Mouse (Mus musculus) MEL (cell line): ENCODE measurements around the gene Ogfod2. TPM values are rescaled to one million over a fixed set of nuclear protein-coding genes. Genes with fewer than 3 reads are reported as not detected.

Experiments used
- DNase-seq: peaks from one replicate; pipeline ENCODE4 v3.0.0; 2011; ENCODE audit warnings: low read depth, low spot score
- H3K27ac ChIP-seq: 2 replicates; pipeline ENCODE4 v1.5.1; 2012; ENCODE audit warnings: low read depth, mild to moderate bottlenecking, control low read depth, low read length, moderate library complexity; ENCODE audit not compliant: control insufficient read depth
- H3K27me3 ChIP-seq, 2 experiments: fragments of 150-350 bp in 1 of 2; sonication (generic) in 1 of 2; 2 replicates each; pipeline ENCODE4 v1.6.1; 2012; ENCODE audit warnings: low read length in 2 of 2, mild to moderate bottlenecking in 2 of 2, improper control_type of control experiment in 1 of 2, moderate library complexity in 1 of 2; ENCODE audit not compliant: insufficient read depth in 2 of 2, control insufficient read depth in 1 of 2
- H3K36me3 ChIP-seq, 2 experiments: 2 replicates each; pipeline ENCODE4 v1.6.1; 2012 to 2014; ENCODE audit warnings: low read length in 2 of 2, improper control_type of control experiment in 1 of 2, inconsistent platforms in 1 of 2, mild to moderate bottlenecking in 1 of 2; ENCODE audit not compliant: insufficient read depth in 2 of 2, control insufficient read depth in 1 of 2
- H3K4me1 ChIP-seq, 2 experiments: fragments of 150-350 bp in 1 of 2; sonication (generic) in 1 of 2; 2 replicates each; pipeline ENCODE4 v1.6.1; 2012; ENCODE audit warnings: low read length in 2 of 2, improper control_type of control experiment in 1 of 2, mild to moderate bottlenecking in 1 of 2; ENCODE audit not compliant: insufficient read depth in 2 of 2, control insufficient read depth in 1 of 2
- H3K4me3 ChIP-seq, 2 experiments: fragments of 150-350 bp in 1 of 2; sonication (generic) in 1 of 2; 2 replicates each; pipeline ENCODE4 v1.5.1; 2012; ENCODE audit warnings: low read depth in 2 of 2, low read length in 2 of 2, mild to moderate bottlenecking in 2 of 2, moderate library complexity in 2 of 2, control low read depth in 1 of 2, improper control_type of control experiment in 1 of 2; ENCODE audit not compliant: control insufficient read depth in 1 of 2, insufficient read depth in 1 of 2
- H3K79me2 ChIP-seq: 2 replicates; pipeline ENCODE4 v1.6.1; 2012; ENCODE audit warnings: mild to moderate bottlenecking, low read length, moderate library complexity; ENCODE audit not compliant: control insufficient read depth, poor library complexity, insufficient read depth
- H3K9ac ChIP-seq: 2 replicates; pipeline ENCODE4 v1.6.1; 2012; ENCODE audit warnings: low read depth, mild to moderate bottlenecking, control low read depth, low read length, moderate library complexity; ENCODE audit not compliant: control insufficient read depth, poor library complexity, severe bottlenecking
- H3K9me3 ChIP-seq: fragments of 150-350 bp; sonication (generic); replicated peaks from 2 replicates; pipeline ENCODE4 v1.6.1; 2012; ENCODE audit warnings: mild to moderate bottlenecking, low read length, improper control_type of control experiment, moderate library complexity; ENCODE audit not compliant: insufficient read depth
- BHLHE40 ChIP-seq: IDR thresholded peaks from 2 replicates; pipeline ENCODE4 v1.6.1; 2012; ENCODE audit warnings: low read depth, mild to moderate bottlenecking, inconsistent platforms, low read length, improper control_type of control experiment, borderline replicate concordance
- CHD1 ChIP-seq: IDR thresholded peaks from 2 replicates; pipeline ENCODE4 v1.6.1; 2012; ENCODE audit warnings: low read depth, mild to moderate bottlenecking, inconsistent platforms, low read length, improper control_type of control experiment
- E2F4 ChIP-seq: IDR thresholded peaks from 2 replicates; pipeline ENCODE4 v1.6.1; 2011; ENCODE audit warnings: low read depth, low read length, improper control_type of control experiment, borderline replicate concordance
- ELF1 ChIP-seq: IDR thresholded peaks from 2 replicates; pipeline ENCODE4 v1.6.1; 2014; ENCODE audit warnings: low read depth, mild to moderate bottlenecking, inconsistent platforms, low read length, improper control_type of control experiment, moderate library complexity
- EP300 ChIP-seq, 2 experiments: IDR thresholded peaks; 2 replicates each; pipeline ENCODE4 v1.6.1; 2011; ENCODE audit warnings: improper control_type of control experiment in 2 of 2, low read length in 2 of 2, low read depth in 1 of 2, mild to moderate bottlenecking in 1 of 2
- ETS1 ChIP-seq: IDR thresholded peaks from 2 replicates; pipeline ENCODE4 v1.6.1; 2012; ENCODE audit warnings: low read depth, mild to moderate bottlenecking, inconsistent platforms, low read length, improper control_type of control experiment, moderate library complexity
- GABPA ChIP-seq: IDR thresholded peaks from 2 replicates; pipeline ENCODE4 v1.6.1; 2012; ENCODE audit warnings: low read depth, mild to moderate bottlenecking, inconsistent platforms, low read length, improper control_type of control experiment, moderate library complexity
- GATA1 ChIP-seq: IDR thresholded peaks from 2 replicates; pipeline ENCODE4 v1.6.1; 2011; ENCODE audit warnings: low read depth, low read length, improper control_type of control experiment
- HCFC1 ChIP-seq: IDR thresholded peaks from 2 replicates; pipeline ENCODE4 v1.6.1; 2012; ENCODE audit warnings: low read depth, mild to moderate bottlenecking, inconsistent platforms, low read length, improper control_type of control experiment, moderate library complexity
- JUND ChIP-seq: IDR thresholded peaks from 2 replicates; pipeline ENCODE4 v1.6.1; 2011; ENCODE audit warnings: low read depth, mild to moderate bottlenecking, improper control_type of control experiment, low read length
- KAT2A ChIP-seq: conservative IDR thresholded peaks from 2 replicates; pipeline ENCODE4 v1.6.1; 2012; ENCODE audit warnings: low read depth, low read length, improper control_type of control experiment, inconsistent platforms
- MAFK ChIP-seq: IDR thresholded peaks from 2 replicates; pipeline ENCODE4 v1.6.1; 2011; ENCODE audit warnings: low read depth, mild to moderate bottlenecking, low read length, improper control_type of control experiment, borderline replicate concordance
- MAX ChIP-seq: IDR thresholded peaks from 2 replicates; pipeline ENCODE4 v1.6.1; 2011; ENCODE audit warnings: low read length, improper control_type of control experiment
- MEF2A ChIP-seq: IDR thresholded peaks from 2 replicates; pipeline ENCODE4 v1.6.1; 2014; ENCODE audit warnings: low read depth, mild to moderate bottlenecking, inconsistent platforms, low read length, improper control_type of control experiment; ENCODE audit not compliant: poor library complexity, insufficient replicate concordance, severe bottlenecking; ENCODE audit errors: extremely low read depth
- MXI1 ChIP-seq: IDR thresholded peaks from 2 replicates; pipeline ENCODE4 v1.6.1; 2011; ENCODE audit warnings: mild to moderate bottlenecking, low read depth, low read length, improper control_type of control experiment
- MYB ChIP-seq: IDR thresholded peaks from 2 replicates; pipeline ENCODE4 v1.6.1; 2011; ENCODE audit warnings: mild to moderate bottlenecking, low read depth, low read length, improper control_type of control experiment
- MYC ChIP-seq: IDR thresholded peaks from 2 replicates; pipeline ENCODE4 v1.6.1; 2011; ENCODE audit warnings: low read depth, mild to moderate bottlenecking, low read length, improper control_type of control experiment, moderate library complexity
- NELFE ChIP-seq: IDR thresholded peaks from 2 replicates; pipeline ENCODE4 v1.6.1; 2011; ENCODE audit warnings: low read depth, low read length, improper control_type of control experiment
- NRF1 ChIP-seq: IDR thresholded peaks from 2 replicates; pipeline ENCODE4 v1.6.1; 2014; ENCODE audit warnings: low read depth, mild to moderate bottlenecking, inconsistent platforms, low read length, improper control_type of control experiment, moderate library complexity; ENCODE audit not compliant: poor library complexity, insufficient read depth, severe bottlenecking
- POLR2A ChIP-seq, 2 experiments: IDR thresholded peaks; 2 replicates each; pipeline ENCODE4 v1.6.1; 2011 to 2012; ENCODE audit warnings: low read length in 2 of 2, mild to moderate bottlenecking in 2 of 2, control low read depth in 1 of 2, improper control_type of control experiment in 1 of 2, low read depth in 1 of 2, moderate library complexity in 1 of 2; ENCODE audit not compliant: control insufficient read depth in 1 of 2, insufficient read depth in 1 of 2, poor library complexity in 1 of 2
- POLR2AphosphoS2 ChIP-seq: IDR thresholded peaks from 2 replicates; pipeline ENCODE4 v1.6.1; 2011; ENCODE audit warnings: low read length, improper control_type of control experiment
- RCOR1 ChIP-seq: IDR thresholded peaks from 2 replicates; pipeline ENCODE4 v1.6.1; 2012; ENCODE audit warnings: low read depth, mild to moderate bottlenecking, inconsistent platforms, low read length, improper control_type of control experiment
- SIN3A ChIP-seq: IDR thresholded peaks from 2 replicates; pipeline ENCODE4 v1.6.1; 2012; ENCODE audit warnings: low read length, improper control_type of control experiment, inconsistent platforms
- SMC3 ChIP-seq: IDR thresholded peaks from 2 replicates; pipeline ENCODE4 v1.6.1; 2011; ENCODE audit warnings: low read depth, low read length, improper control_type of control experiment
- TBP ChIP-seq: IDR thresholded peaks from 2 replicates; pipeline ENCODE4 v1.8.0; 2011; ENCODE audit warnings: low read depth, low read length, improper control_type of control experiment
- USF1 ChIP-seq: IDR thresholded peaks from 2 replicates; pipeline ENCODE4 v1.6.1; 2014; ENCODE audit warnings: low read depth, mild to moderate bottlenecking, inconsistent platforms, low read length, improper control_type of control experiment, moderate library complexity
- USF2 ChIP-seq, 2 experiments: IDR thresholded peaks; 2 replicates each; pipeline ENCODE4 v1.6.1; 2011 to 2012; ENCODE audit warnings: improper control_type of control experiment in 2 of 2, low read length in 2 of 2, borderline replicate concordance in 1 of 2, inconsistent platforms in 1 of 2, low read depth in 1 of 2, mild to moderate bottlenecking in 1 of 2; ENCODE audit not compliant: insufficient read depth in 1 of 2
- ZC3H11A ChIP-seq: IDR thresholded peaks from 2 replicates; pipeline ENCODE4 v1.6.1; 2012; ENCODE audit warnings: low read depth, mild to moderate bottlenecking, inconsistent platforms, low read length, improper control_type of control experiment
- ZKSCAN1 ChIP-seq: IDR thresholded peaks from 2 replicates; pipeline ENCODE4 v1.6.1; 2012; ENCODE audit warnings: low read depth, mild to moderate bottlenecking, inconsistent platforms, low read length, improper control_type of control experiment, moderate library complexity
- ZMIZ1 ChIP-seq: IDR thresholded peaks from 2 replicates; pipeline ENCODE4 v1.6.1; 2012; ENCODE audit warnings: low read depth, mild to moderate bottlenecking, inconsistent platforms, low read length, improper control_type of control experiment, moderate library complexity
- ZNF384 ChIP-seq: IDR thresholded peaks from 2 replicates; pipeline ENCODE4 v1.6.1; 2012; ENCODE audit warnings: low read depth, mild to moderate bottlenecking, inconsistent platforms, low read length, improper control_type of control experiment
- polyA plus RNA-seq, 2 experiments: library from polyadenylated mRNA; stranded (reverse) in 1 of 2; unstranded in 1 of 2; fragments of >175 nt in 1 of 2; fragments of >200 nt in 1 of 2; gene quantifications; 2 replicates each; pipeline versions ENCODE4 v1.2.1 to v1.2.4; 2012; ENCODE audit warnings: low replicate concordance in 2 of 2, low read depth in 1 of 2; ENCODE audit not compliant: insufficient read length in 2 of 2, insufficient read depth in 1 of 2, missing spikeins in 1 of 2
- total RNA-seq: library from RNA; depleted of rRNA; stranded (reverse); fragments of 300-350 nt; gene quantifications from 2 replicates; pipeline ENCODE4 v1.2.3, GENCODE M21; 2012

Ogfod2 gene
- total and polyA plus RNA-seq, 3 experiments: 39.8 to 51.2 TPM; not detected in 1

DNA sequence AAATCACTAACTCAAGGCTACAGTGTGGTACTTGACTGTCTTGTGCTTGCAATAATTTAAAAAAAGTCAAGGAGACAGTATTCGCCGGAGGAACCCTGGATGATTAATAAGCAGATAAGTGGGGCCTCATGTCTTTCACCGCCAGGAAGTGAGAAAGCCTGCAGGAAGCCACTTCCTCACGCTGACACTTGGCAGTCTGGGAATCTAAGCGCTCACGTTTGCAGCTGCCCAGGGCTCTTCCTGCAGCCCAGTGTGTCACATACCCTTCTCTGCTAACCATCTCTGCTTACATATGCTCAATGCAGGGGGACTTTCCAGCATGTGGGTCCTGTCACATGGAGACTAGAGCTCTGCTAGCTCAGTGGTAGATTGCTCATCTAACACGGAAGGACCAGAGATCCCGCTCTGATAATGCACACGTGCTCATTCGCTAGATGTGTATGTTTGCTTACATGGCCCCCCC lies 37.2 kb upstream of the Ogfod2 start:
- no peaks in the 10 kb centered on the region for H3K27me3 ChIP-seq
- H3K4me1 ChIP-seq: peaks cover 5 to 14% of the 10 kb centered on the region in 2 experiments
- no peak overlapping the region; a peak in 1 of 4 replicates for H3K4me3 ChIP-seq
- peak overlapping the region; percentile 58 for H3K9ac ChIP-seq
- H3K36me3 ChIP-seq: peaks cover 0 to 11% of the 10 kb centered on the region in 2 experiments; a peak in 2 of 4 replicates
- TF ChIP-seq USF2 (IDR thresholded peaks at IDR 0.05; ENCODE audit: borderline replicate concordance in 1 of 2, insufficient read depth in 1 of 2, low read depth in 1 of 2, low read length in 2 of 2) (no peak), ELF1 (peak; percentile 58), USF1 (peak; percentile 69), NRF1 (no peak), RCOR1 (0 out of 2 replicates have a peak, but pooled peaks have one; percentile 32), TBP (peak; percentile 67), POLR2A (IDR thresholded peaks at IDR 0.05; ENCODE audit: control insufficient read depth in 1 of 2, insufficient read depth in 1 of 2, low read depth in 1 of 2, low read length in 2 of 2, poor library complexity in 1 of 2) (peak in 1 of 2 experiments; percentile 67; a peak in 2 of 4 replicates), HCFC1 (no peak), MAX (peak; percentile 90), BHLHE40 (peak; percentile 70; the same call in 1 of the 2 replicates), ZNF384 (peak; percentile 76), JUND (no peak), GATA1 (peak; percentile 57), ETS1 (peak; percentile 70), MEF2A (no peak), NELFE (peak; percentile 42; the same call in 1 of the 2 replicates), EP300 (IDR thresholded peaks at IDR 0.05; ENCODE audit: low read depth in 1 of 2, low read length in 2 of 2) (peak; percentile 23 to 58; a peak in 2 of 4 replicates), SMC3 (no peak), MXI1 (peak; percentile 76; the same call in 1 of the 2 replicates), MYC (peak; percentile 88), SIN3A (peak; percentile 65; the same call in 1 of the 2 replicates)
- peak overlapping the region; percentile 86 for H3K27ac ChIP-seq
- no peaks in the 10 kb centered on the region; the same call in 1 of the 2 replicates for H3K79me2 ChIP-seq
- H3K9me3 ChIP-seq: no peaks in the 10 kb centered on the region
- peak; percentile 78 for DNase-seq

DNA sequence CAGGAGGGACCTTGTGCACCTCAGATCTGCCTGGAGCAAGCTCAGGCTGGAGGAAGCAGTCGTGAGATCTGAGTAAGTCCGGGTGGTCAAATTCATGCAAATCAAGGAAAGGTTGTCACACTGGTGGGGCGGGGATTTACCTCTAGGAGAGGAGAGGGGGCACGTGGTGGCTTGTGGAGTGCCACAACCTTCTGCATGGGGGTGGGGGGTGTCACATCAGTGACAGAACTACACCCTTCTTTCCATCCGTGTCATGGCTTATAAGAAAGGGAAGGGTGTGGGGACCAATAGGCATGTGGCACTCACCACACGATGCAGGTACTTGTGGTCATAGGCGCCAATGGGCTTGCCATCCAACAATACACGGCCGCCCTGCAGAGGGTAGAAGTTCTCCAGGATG lies 36.4 kb upstream of the Ogfod2 start:
- Histone ChIP-seq H3K9me3 (no peaks in the 10 kb centered on the region), H3K4me3 (no peak overlapping the region), H3K4me1 (peaks cover 5 to 14% of the 10 kb centered on the region in 2 experiments), H3K79me2 (no peaks in the 10 kb centered on the region; the same call in 1 of the 2 replicates), H3K27ac (no peak overlapping the region), H3K27me3 (no peaks in the 10 kb centered on the region), H3K9ac (no peak overlapping the region; the same call in 1 of the 2 replicates), H3K36me3 (peaks cover 0 to 11% of the 10 kb centered on the region in 2 experiments; a peak in 2 of 4 replicates)
- TF ChIP-seq E2F4: no peak
- TF ChIP-seq MXI1: no peak
- TF ChIP-seq USF2 (IDR thresholded peaks at IDR 0.05; ENCODE audit: borderline replicate concordance in 1 of 2, insufficient read depth in 1 of 2, low read depth in 1 of 2, low read length in 2 of 2): no peak
- TF ChIP-seq ZKSCAN1: no peak
- TF ChIP-seq JUND: no peak
- no peak for TF ChIP-seq TBP
- TF ChIP-seq GABPA: no peak
- no peak for TF ChIP-seq ZC3H11A
- no peak for TF ChIP-seq MAX
- TF ChIP-seq KAT2A: no peak
- no peak for TF ChIP-seq RCOR1
- no peak for TF ChIP-seq CHD1
- no peak for TF ChIP-seq MEF2A
- no peak for TF ChIP-seq ZMIZ1
- no peak for TF ChIP-seq MYB
- no peak for TF ChIP-seq POLR2AphosphoS2
- TF ChIP-seq MAFK: no peak
- DNase-seq: no peak
